Mouse (Mus musculus) gastrocnemius, adult 18-20 months (tissue): ENCODE results near the gene Basp1. TPM values are rescaled to one million over a fixed set of nuclear protein-coding genes. Genes with fewer than 3 reads are reported as not detected.

Source experiments
- DNase-seq: peaks from one replicate; pipeline ENCODE4 v3.0.0; 2021; ENCODE audit warnings: low spot score
- total RNA-seq, 2 experiments: library from RNA; stranded (reverse); gene quantifications; 2 replicates each; pipeline ENCODE4 v1.2.3; 2021

The Basp1 gene
- total RNA-seq, 2 experiments from 2014 or later = 0.71 to 1.9 TPM

DNA sequence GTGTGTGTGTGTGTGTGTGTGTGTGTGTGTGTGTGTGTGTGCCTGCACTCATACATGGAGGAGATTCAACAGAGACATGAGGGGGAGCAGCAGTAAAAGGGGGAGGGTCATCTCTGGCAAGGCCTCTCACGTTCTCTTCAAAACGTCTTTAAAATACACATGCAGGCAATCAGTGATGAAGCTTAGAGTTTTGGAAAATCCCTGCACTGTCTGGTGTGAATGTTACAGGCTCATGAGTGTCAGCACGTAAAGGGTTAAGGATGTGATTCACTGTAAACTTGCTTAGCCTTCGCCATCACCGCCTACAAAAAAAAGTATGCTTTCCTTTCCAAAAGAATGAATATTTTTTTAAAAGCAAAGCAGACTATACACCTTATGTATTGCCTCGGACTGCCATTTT, 2.8 kb upstream of the Basp1 start:
- DNase-seq = no peak

DNA sequence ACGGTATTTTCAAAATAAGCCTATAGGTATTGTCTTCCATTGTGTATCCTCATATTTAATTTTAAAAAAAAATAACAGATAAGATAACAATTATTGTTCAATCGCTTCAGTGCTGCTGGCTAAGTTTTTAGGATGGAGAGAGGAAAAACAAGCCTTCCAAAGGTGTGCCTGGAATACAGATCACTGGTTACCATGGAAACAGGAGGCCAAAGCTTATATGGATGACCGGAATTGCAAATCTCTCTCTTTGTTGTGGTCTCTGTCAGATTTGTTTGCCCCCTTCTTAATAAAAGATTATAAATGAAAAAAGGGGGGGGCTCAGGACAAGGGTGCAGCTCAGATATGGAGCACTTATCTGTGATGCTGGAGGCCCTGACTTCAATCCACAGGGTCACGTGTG, 2.4 kb upstream of the Basp1 start:
- DNase-seq = no peak

DNA sequence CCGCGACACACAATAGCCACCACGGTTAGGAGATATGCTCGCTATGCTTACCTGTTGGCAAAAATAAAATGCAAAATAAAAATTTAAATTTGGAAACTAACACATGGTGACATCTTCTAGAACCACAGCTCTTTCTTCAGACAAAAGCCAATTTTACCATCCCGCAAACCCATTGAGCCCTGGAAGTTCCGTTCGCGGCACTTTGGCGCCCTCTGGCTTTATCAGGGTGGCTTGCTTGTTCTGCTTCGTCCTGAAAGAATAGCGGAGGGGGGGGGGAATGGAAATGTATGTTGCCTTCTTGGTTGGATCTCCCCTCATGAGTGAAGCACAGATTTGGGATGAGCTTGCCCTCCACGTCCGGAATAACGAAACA, 1.2 kb upstream of the Basp1 start:
- DNase-seq = peak; percentile 81

DNA sequence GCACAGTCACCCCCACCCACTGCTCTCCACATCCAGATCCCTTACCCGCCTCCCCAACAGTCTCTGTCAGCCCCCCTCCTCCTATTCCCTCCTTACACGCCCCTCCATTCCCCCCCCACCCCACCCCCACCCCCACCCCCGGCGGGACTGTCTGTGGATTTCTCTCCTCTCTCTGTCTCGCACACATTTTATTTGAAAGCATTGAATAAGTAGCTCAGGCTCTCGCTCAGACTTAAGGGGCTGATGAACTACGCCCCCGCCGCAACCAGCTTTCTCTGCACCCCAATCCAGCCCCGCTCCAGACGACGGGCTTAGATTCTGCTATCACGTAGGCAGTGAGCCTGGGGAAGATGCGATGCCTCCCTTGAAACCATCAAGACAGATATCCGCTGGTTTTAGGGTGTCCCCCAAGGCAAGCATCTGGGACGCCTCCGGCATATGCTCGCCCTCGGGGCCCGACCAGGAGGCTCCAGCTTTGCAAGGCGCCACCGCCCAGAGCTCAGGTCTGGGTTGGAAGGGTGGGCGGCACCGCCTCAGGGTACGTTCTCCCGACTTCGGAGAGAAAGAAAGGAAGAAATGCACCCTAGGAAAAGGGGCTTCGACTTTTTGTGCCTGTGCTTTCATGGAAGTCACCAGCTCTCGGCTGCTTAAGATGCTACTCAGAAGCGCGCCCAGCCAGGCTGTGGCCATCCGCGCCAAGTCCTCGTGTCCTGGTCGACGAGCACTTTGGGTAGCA, 615 bp upstream of the Basp1 start:
- no peak for DNase-seq

DNA sequence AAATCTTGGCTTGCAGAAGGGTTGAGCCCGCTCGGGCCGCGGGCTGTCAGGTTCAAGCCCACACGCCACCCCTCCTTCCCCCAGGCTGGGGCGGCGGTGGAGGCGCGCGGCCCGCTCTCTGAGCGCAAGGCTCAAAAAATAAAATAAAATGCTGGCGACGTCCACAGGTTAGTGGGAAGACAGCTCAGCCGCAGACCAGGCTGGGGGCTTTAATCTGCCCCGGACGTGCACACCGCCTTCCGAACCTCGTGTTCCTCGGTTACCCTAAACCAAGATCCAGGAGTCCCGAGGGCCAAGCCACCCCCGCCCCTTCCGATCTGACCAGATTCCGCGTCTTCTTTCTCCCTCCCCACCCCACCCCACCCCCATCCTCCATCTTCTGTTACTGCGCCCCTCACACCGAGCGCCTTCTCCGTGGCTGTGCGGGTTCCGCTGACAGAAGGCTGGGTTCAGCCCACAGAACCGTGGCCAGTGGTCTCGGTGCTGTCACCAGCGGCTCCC, 753 bp downstream of the Basp1 start:
- DNase-seq = no peak

DNA sequence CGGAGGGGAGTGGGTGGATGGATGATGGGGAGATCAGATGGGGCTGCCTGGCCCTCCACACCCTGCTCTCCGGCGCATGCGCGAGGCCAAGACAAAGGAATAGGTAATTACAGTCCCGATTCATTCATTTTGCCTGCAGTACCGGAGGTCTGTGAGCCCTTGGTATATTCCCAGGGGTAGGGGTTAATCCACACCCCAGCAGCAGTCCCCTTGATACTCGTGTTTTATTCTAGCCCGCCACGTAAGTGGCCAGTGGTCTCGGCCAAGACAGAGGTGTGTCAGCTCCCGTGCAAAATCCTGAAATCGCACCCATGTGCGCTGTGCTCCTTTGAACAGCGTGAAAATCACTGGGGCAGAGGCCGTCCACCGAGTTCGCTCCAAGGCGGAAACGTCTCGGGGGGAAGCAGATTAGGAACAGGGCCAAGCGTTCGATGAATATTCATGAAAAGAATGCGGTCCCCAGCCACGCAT, 1.4 kb downstream of the Basp1 start:
- DNase-seq = no peak

DNA sequence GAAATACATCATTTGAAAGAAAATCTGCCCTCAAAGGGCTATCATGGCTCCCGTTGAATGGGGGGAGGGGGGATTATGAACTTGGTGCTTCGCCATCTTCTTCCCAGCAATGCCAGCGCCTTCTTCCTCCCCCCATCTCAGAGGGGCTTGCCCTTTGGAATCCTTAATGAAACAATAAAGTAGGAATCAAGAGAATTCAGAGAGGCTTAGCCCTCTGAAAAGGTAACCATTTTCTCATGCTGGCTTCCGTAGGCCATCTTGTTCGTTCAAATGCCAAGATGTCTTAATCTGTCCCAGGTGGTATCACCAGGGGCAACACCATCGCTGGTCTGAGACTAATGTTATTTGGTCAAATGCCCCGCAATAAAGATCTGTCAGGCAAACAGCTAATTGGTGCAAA, 2.1 kb downstream of the Basp1 start:
- DNase-seq = no peak

DNA sequence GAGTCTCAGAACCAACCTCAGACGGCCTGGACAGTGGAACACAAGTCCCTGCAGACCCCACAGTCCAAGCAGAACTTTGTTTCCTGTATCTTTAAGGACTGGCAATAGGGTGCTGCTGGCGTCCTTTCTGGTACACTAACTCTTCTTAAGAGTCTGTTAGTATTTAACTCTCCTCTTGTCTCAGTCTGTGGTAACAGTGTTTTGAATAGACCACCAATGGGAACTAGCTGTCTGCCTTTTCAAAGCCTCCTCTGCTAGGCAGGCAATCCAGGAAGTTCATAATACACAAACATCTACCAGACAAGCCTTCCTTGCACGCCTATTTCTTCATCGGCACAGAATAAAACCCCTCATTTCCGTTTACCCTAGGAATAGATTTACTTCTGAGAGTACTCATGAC, 7.6 kb downstream of the Basp1 start:
- DNase-seq = no peak

DNA sequence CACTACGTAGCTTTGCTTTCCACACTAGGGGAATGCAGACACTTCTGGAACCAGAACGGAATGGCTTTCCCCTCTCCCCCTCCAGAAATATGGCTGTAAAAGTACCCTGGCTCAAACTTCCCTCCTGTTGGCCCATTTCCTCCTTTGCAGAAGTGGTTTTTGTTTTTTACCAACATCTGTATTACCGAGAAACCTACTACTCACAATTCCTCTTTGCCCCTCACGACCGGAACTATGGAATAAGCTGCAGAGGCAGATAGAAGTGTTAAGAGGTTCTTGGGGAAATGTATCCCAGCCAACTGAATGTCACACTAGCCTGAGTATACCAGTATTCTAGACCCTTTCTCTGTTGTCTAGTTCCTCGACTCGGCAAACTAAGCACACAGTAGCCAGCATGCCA, 9.7 kb downstream of the Basp1 start:
- no peak for DNase-seq

DNA sequence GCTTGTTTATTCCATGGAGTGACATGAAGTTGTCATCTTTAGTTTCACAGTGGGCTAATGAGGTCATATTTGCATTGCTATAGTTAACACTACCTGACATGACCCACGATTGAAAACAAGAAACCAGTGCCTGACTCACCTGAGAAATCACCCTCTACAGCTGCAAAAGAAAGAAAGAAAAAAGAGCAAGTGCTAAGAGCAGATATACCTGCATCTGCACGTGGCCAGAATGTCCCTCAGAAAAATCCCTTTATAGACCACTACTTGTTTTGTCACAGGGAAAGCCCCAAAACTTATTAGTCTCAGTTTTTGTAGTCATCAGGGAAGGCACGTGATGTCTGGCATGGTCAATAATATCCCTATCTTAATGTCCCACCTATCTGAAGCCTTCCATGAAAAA, 11.6 kb downstream of the Basp1 start:
- no peak for DNase-seq

DNA sequence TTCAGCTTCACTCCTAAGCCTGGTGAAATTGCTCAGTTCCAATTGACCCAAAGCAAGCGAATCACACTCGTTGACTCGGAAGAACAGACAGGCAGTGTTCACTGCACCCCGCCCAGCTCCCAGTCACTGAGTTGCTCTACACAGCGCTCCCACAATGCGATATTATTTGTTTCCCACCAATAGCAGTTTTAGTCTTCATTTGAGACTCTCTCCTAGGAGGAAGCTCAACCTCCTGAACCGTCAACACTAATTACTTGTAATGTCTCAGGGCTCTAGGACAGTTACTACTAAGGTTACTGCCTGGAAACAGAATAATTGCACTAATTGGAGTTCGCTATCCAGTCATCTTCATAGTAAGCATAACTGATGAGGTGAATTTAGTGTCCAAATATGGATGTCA, 13.3 kb downstream of the Basp1 start:
- no peak for DNase-seq

DNA sequence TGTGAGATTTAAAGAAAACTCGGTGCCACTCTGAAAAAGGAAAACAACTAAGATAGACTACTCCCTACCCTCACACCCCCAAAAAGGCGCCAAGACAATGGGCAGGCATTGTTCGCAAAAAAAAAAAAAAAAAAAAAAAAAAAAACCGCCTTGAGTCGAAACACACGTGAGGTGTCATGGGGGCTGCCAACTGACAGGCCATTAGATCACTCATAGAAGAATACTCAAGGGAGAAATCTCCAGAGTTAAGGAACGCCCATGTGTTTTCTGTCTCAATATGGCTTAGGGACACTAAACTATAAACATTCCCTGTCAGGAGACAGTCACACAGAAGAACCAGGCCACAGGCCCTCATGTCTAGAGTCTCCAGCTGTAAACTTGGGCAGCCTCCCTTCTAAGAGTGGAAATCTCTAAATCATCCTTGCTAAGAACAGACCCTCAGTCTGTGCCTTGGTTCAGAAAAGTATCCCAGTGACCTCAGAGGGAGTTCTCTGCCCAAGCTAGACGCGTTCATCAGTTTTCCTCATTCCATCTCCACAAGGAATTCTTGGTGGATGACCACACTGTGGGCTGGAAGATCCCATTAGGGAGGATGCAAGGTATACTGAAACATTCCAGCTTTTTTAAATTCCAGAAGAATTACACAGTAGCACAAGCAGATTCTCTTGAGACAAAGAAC, 17.5 kb downstream of the Basp1 start:
- no peak for DNase-seq

DNA sequence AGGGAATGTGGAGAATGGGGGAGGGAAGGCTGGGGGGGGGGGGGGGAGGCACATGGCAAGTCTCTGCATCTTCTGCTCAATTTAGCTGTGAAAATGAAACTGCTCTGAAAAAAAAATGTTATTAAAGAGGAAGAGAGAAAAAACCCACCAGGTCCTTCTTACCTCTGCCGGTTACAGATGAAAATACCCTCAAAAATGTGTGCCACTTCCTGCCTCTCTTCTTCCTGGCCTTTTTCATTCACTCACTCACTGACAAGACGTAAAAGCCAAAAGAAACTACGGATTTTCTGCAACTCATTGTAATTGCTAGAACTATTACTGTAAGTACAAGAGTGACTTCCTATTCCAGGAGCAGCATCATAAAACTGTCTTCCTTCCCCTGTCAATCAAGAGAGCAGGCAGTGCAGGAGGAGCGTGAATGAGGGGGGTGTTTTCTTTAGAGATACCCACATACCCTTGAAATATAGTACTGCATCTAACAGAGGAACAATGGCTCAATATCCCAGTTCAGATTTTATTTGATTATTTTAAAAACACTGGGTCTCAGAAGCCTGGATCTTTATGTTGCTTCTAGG, 21.0 kb downstream of the Basp1 start:
- DNase-seq = no peak

DNA sequence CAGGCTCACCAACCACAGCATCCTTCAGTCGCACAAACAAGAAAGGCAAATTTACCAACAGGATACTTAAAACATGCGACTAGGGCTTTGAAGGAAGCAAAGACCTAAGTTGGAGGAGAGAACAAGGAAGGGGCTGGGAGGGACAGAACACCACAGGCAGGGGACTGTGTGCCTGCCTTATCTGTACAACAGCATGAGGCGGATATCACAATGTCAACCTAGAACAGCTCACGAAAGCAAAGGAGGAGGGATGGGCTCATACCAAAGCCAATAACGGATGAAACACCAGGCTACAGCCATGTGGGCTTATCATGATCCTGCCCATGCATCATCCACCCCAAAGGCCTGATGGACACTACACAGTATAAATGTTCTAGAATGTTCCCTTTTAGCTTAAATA, 22.4 kb downstream of the Basp1 start:
- no peak for DNase-seq

DNA sequence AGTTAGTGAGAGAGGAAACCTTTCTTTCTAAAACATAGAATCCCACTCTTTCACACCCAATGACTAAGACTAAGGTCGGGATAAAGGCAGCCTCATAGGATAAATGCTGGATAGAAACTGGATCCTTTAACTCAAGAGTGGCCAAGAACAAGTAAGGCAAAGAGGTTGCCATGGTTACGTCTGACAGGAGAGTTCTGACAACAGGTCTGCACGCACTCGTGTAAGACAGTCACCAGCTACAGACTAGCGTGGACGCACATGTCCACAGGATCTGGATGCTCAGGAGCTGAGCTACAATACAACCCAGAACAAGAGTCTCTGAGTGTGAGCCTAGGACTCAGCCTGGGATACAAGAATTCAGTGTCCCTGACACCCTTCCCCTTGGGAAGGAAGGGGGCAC, 26.0 kb downstream of the Basp1 start:
- DNase-seq = no peak

DNA sequence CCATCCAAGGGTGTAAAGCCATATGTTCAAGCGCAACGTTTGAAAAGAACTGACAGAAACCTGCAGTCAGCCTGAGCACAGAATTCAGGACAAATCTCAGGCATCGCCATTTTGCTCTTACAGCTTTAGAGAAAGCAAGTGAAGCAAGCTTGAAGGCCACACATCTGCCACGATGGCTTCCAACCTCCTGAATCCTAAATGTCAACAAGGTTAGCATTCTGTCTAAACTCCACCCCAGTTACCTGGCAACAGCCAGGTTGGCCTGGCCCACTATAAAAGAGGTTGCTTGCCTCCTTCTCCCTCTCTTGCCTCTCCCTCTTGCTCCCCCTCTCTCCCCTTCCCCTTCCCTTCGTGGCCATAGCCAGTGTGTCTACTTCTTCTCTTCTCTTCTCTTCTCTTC, 33.5 kb downstream of the Basp1 start:
- DNase-seq = no peak

DNA sequence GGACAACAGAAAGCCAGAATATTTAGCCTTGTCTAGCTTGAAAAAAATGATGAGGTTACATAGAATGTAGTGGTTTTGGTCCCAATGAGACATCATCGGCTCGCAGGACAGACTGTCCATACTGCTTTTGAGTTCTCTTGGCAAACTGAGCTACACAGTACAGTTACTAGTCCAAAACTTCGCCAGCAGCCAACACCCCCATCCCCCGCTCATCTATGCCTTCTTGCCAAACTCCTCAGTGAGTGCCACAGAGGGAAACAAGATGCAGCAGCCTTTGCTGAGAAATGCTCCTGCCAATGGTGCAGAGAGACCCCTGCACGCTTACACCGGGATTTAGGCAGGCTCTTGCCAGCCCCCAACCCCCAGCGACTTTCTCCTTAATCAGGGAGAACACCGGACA, 34.9 kb downstream of the Basp1 start:
- DNase-seq = no peak

DNA sequence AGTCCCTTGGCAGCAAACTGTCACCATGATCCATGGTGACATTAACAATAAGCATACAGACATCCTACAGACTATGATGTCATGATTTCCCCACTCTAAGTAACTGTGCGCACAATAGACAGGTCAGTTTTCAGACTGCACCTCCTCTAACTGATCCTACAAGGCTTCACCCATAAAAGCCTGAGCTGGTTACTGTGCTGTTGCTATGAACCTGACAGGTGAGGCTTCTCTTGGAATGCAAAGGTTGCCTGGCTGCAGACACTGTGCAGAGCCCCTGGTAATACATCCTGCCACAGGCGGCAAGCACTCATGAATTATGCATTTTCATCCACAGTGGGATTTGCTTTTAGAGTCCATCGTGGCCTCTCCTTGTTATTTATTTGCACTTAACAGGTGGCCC, 36.6 kb downstream of the Basp1 start:
- no peak for DNase-seq

DNA sequence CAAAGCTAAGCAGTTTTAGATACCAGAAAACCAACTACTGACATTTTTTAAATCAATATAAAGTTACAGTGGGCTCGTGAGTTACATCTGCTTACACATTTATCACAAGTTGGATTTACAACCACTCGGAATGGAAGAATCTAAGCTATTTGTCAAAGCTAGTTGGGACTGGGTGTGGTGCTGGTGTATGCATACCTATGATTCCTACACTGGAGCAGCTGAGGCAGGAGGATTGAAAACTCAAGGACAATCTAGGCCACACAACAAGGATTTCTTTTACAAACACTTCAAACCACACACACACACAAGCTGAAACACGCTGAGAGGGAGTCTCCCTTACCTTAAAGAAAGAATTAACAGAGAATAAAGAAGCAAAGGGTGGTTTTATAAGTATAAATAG, 40.1 kb downstream of the Basp1 start:
- no peak for DNase-seq

DNA sequence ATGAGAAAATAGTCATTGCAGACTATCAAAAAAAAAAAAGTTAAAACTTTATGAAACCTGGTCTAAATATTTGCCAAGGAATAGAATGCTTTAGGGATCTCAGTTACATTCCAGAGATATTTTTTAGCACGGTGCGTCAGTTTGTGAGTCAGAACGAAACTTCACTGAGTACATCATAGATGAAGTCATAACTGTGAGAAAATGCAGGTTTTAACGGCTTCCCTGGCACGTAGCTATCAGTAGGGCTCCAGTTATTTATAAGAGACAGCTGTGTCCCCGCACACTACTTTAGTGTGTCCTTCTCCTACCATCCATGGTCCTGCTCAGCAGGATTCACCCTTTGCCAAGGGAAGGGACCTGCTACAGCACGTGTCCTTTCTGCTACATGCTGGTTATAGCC, 44.0 kb downstream of the Basp1 start:
- DNase-seq = no peak

DNA sequence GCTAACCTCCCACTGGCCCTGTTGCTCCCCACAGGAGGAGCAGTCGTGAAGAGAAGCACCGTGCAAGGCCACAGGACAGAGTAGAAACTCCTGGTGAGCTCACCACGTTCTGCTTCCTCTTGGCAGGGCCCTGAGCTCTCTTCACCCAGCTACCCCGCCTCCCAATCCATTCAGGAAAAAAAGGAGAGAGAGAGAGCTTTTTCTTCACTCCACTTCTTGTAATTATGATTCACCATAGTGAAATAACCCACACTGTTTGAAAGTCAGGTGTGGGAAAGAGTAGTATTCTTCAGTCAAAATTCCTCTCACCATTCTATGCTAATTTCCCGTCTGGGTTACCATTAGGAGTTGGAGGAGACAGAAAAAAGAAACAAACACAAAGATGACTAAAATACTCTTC, 48.1 kb downstream of the Basp1 start:
- no peak for DNase-seq

DNA sequence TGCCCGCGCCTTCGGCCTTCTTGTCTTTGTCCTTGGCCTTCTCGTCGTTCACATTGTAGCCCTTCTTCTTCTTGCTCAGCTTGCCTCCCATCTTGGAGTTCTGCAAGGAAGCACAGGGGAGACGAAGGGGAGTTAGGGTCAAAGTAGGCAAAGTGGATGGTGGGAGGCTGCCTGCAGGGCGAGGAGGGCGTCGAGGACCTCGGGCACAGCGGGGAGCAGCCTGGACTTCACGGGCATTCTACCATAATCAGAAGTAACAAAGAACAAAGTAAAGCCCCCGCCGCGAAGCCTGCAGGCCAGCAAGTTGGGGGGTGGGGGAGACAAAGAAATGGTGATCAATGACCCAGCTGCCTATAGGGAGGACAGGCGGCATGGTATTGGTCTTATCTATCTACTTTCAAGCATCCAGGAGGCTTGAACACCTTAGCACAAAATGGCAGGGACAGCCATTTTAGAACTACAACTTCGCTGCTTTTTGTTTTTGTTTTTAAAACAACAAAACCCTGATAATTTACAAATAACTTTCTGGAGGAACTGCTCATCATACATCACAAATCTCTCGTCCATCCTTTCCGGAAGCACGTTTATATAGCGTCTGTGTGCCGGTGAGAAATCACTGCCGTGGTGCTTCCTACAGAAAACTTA, 48.6 kb downstream of the Basp1 start:
- DNase-seq = no peak
